Mouse (Mus musculus) forebrain, embryonic 10.5 days (tissue): Measurements from ENCODE around the gene Msantd3. TPM values are rescaled to one million over a fixed set of nuclear protein-coding genes. Genes with fewer than 3 reads are reported as not detected.

ENCODE experiments used
- DNase-seq: peaks from one replicate; pipeline ENCODE4 v3.0.0-alpha.2; 2017; ENCODE audit warnings: low spot score; ENCODE audit errors: extremely low spot score
- H3K27ac ChIP-seq: fragments of 300-500 bp; sonication (generic); 2 replicates; pipeline ENCODE4 v1.5.1; 2016; ENCODE audit warnings: mild to moderate bottlenecking
- H3K27me3 ChIP-seq: fragments of 300-500 bp; sonication (generic); 2 replicates; pipeline ENCODE4 v1.6.1; 2016; ENCODE audit warnings: mild to moderate bottlenecking; ENCODE audit not compliant: poor library complexity, severe bottlenecking
- H3K36me3 ChIP-seq: fragments of 300-500 bp; sonication (generic); replicated peaks from 2 replicates; pipeline ENCODE4 v1.6.1; 2016; ENCODE audit warnings: mild to moderate bottlenecking, moderate library complexity
- H3K4me1 ChIP-seq: fragments of 300-500 bp; sonication (generic); 2 replicates; pipeline ENCODE4 v1.6.1; 2016
- H3K4me3 ChIP-seq: fragments of 300-500 bp; sonication (generic); 2 replicates; pipeline ENCODE4 v1.5.1; 2016; ENCODE audit warnings: mild to moderate bottlenecking, moderate library complexity
- H3K9me3 ChIP-seq: fragments of 300-500 bp; sonication (generic); 2 replicates; pipeline ENCODE4 v1.6.1; 2016; ENCODE audit warnings: mild to moderate bottlenecking, moderate library complexity
- WGBS: fragments of 180-500 bp; shearing (Covaris S2); methylation state at CpG from one replicate; pipeline ENCODE4 v1.1.7; 2016; 5-methylcytosine and 5-hydroxymethylcytosine counted together
- polyA plus RNA-seq: library from polyadenylated mRNA; unstranded; fragments of >200 nt; fragmentation: Nextera tagmentation; extraction: Ambion mirVana; gene quantifications from 2 replicates; pipeline ENCODE4 v1.2.1, GENCODE M21; 2016

Gene Msantd3
- polyA plus RNA-seq, 1 experiment from 2014 or later: 63.3 TPM

DNA sequence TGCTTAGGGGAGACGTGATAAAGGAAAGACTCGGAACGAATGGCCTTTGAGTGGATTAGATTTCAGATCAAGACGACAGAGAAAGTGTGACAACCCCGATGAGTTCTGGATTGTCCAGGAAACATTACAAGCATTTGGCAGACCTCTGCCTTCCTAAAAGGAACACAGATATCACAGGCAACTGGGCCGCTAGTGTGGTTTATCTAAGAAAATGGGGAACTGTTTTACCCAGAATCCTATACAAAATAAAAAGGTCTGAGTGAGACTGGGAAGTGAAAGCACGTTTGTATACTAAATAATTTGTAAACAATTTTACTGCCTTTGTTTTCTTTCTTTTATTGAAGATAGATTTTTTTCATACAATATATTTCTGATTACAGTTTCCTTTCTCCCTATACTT, 51.1 kb downstream of the Msantd3 start:
- H3K27me3 ChIP-seq: no peaks in the 10 kb centered on the region
- H3K4me1 ChIP-seq: peaks cover 13% of the 10 kb centered on the region
- no peak overlapping the region for H3K4me3 ChIP-seq
- no peak for DNase-seq
- WGBS: 95% methylated on average over 7 of the region's 7 CpGs
- H3K27ac ChIP-seq: no peak overlapping the region
- H3K36me3 ChIP-seq: peaks cover 64% of the 10 kb centered on the region
- peaks cover 4% of the 10 kb centered on the region; the same call in 1 of the 2 replicates for H3K9me3 ChIP-seq

- no peak for DNase-seq
- Histone ChIP-seq H3K36me3 (peaks cover 70% of the 10 kb centered on the region), H3K4me1 (peaks cover 8% of the 10 kb centered on the region), H3K27ac (no peak overlapping the region), H3K27me3 (no peaks in the 10 kb centered on the region), H3K4me3 (no peak overlapping the region), H3K9me3 (peaks cover 4% of the 10 kb centered on the region; the same call in 1 of the 2 replicates)
- WGBS: 96% methylated on average over 3 of the region's 3 CpGs
Measured at GRCm38 (mm10) chr4:48591390-48591789, 51.7 kb downstream of the Msantd3 start.

DNA sequence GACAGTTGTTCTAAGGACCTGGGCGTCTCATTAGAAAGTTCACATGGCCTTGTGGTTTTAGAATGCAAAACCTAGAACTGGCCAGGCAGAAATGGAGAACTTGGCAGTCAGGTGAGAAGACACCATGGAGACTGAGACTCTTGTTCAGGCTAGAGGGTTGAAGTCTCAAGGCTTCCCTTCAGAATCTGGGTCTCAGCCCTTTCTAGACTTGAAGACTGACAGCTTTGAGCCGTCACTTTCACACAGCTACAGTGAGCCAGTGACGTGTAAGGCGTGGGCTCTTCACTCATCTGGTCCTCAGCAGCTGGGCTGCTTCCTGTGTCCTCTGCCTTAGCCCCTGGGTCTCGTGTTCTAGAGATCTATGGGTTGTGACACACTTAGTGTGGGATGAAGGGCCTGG, 52.6 kb downstream of the Msantd3 start:
- no peak for DNase-seq
- WGBS: 78% methylated on average over 5 of the region's 5 CpGs
- Histone ChIP-seq H3K27me3 (no peaks in the 10 kb centered on the region), H3K9me3 (peaks cover 4% of the 10 kb centered on the region; the same call in 1 of the 2 replicates), H3K36me3 (peaks cover 78% of the 10 kb centered on the region), H3K27ac (no peak overlapping the region), H3K4me1 (no peaks in the 10 kb centered on the region), H3K4me3 (no peak overlapping the region)

- no peak overlapping the region for H3K4me3 ChIP-seq
- peaks cover 74% of the 10 kb centered on the region for H3K36me3 ChIP-seq
- H3K9me3 ChIP-seq: peaks cover under 1% of the 10 kb centered on the region; the same call in 1 of the 2 replicates
- no peak for DNase-seq
- H3K27me3 ChIP-seq: no peaks in the 10 kb centered on the region
- H3K4me1 ChIP-seq: peaks cover 2% of the 10 kb centered on the region
- 93% methylated on average over 7 of the region's 7 CpGs for WGBS
- no peak overlapping the region for H3K27ac ChIP-seq
Measured at GRCm38 (mm10) chr4:48592844-48593243, 53.1 kb downstream of the Msantd3 start.

DNA sequence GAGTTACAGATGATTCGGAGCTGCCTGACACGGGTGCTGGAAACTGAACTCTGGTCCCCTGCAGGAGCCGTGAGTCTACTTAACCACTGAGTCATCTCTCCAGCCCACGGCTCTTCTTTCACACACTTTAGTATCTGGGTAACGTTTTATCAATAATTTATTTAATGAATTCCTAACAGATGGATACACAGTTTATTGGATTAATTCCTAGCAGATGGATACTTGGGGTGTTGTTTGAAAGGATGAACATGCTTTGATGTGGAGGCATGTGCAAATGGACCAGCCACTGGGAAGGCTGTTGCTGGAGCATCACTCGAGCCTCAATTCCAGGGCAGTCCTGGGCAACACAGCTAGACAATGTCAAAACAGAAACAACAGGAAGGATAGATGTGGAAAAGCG, 56.4 kb downstream of the Msantd3 start:
- WGBS: 95% methylated on average over 7 of the region's 7 CpGs
- H3K36me3 ChIP-seq: peaks cover 67% of the 10 kb centered on the region
- H3K27me3 ChIP-seq: no peaks in the 10 kb centered on the region
- no peak overlapping the region for H3K27ac ChIP-seq
- H3K9me3 ChIP-seq: peaks cover 8% of the 10 kb centered on the region; the same call in 1 of the 2 replicates
- H3K4me1 ChIP-seq: peaks cover 11% of the 10 kb centered on the region
- DNase-seq: no peak
- H3K4me3 ChIP-seq: no peak overlapping the region

DNA sequence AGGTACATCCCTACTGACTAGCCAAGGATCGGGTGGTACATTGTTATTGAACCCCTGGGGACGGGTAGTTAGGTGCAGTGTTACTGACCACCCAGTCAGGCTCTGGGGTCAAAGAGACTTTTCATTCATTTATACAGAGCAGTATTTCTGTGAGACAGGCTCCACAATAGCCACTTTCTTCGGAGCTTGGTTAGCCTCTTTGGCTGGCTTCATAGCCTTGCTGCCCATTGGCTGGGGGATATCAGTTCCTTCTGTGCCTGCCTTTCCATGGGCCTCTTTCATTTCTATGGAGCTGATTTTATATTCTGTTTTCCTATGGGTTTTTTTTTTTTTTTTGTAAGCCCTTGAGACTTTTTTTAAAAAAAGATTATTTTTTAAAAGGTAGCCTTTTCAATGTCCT, 65.9 kb downstream of the Msantd3 start:
- 58% methylated on average over 3 of the region's 3 CpGs for WGBS
- no peak for DNase-seq
- Histone ChIP-seq H3K36me3 (peaks cover 62% of the 10 kb centered on the region), H3K4me3 (no peak overlapping the region), H3K9me3 (no peaks in the 10 kb centered on the region), H3K4me1 (peaks cover 11% of the 10 kb centered on the region), H3K27ac (no peak overlapping the region), H3K27me3 (no peaks in the 10 kb centered on the region)

DNA sequence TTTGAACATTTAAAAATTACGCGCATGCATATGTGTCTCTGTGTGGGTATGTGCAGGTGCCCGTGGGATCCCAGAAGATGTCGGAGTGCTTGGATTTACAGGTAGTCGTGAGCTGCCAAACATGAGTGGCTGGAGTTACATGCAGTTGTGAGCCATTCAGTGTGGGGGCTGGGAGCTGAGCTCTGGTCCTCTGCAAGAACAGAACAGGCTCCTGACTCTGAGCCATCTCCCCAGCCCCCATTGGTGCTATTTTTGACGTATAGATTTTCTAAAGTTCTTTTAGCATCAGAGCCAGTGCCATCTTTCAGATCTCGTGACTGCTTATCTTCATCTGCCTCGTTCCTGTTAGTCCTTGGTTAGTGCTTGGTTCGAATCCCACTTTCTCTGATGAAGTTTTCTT, 69.8 kb downstream of the Msantd3 start:
- peaks cover 9% of the 10 kb centered on the region for H3K4me1 ChIP-seq
- no peak overlapping the region for H3K4me3 ChIP-seq
- DNase-seq: no peak
- no peak overlapping the region for H3K27ac ChIP-seq
- no peaks in the 10 kb centered on the region for H3K9me3 ChIP-seq
- H3K36me3 ChIP-seq: peaks cover 78% of the 10 kb centered on the region
- 94% methylated on average over 9 of the region's 9 CpGs for WGBS
- no peaks in the 10 kb centered on the region for H3K27me3 ChIP-seq

DNA sequence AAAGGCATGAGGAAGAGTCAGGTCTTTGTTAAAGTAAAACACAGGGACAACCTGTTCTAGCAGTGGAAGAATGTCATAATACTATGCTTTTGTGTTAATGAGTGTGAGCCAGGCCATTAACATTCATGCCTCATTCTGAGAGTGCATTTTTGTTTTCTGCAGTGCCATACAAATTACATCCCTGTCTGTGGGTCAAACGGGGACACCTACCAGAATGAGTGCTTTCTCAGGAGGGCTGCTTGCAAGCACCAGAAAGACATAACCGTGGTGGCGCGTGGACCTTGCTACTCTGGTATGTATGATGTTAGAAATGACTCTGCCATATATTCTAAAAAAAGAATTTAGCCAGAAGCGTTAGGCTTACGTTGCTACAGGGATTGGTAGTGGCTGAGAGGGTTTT, 70.5 kb downstream of the Msantd3 start:
- Histone ChIP-seq H3K4me3 (no peak overlapping the region), H3K4me1 (peaks cover 7% of the 10 kb centered on the region), H3K9me3 (no peaks in the 10 kb centered on the region), H3K27me3 (no peaks in the 10 kb centered on the region), H3K27ac (no peak overlapping the region), H3K36me3 (peaks cover 77% of the 10 kb centered on the region)
- 94% methylated on average over 6 of the region's 6 CpGs for WGBS
- no peak for DNase-seq

Other genes with a start within 250 kb of the Msantd3 start
- 77.1 and 79.6 TPM in 2 replicates for gene Tex10, start 66.5 kb upstream of the Msantd3 start, polyA plus RNA-seq
- 53.5 and 64.1 TPM in 2 replicates for gene Tmeff1, start 45.2 kb downstream of the Msantd3 start, polyA plus RNA-seq
- 0.98 and 1.3 TPM in 2 replicates for gene Cavin4, start 123.6 kb downstream of the Msantd3 start, polyA plus RNA-seq